Mouse (Mus musculus) hindbrain, embryonic 11.5 days (tissue): ENCODE measurements around the gene Opcml. TPM values are rescaled to one million over a fixed set of nuclear protein-coding genes. Genes with fewer than 3 reads are reported as not detected.

Source experiments
- ATAC-seq: fragments of 200-750 bp; cut with Nextera tagmentation; 2 replicates; pipeline ENCODE4 v1.8.0; 2017; ENCODE audit warnings: mild to moderate bottlenecking, moderate TSS enrichment, moderate library complexity; ENCODE audit not compliant: low FRiP score
- DNase-seq: peaks from one replicate; pipeline ENCODE4 v3.0.0-alpha.2; 2015; ENCODE audit warnings: low spot score
- H3K27ac ChIP-seq: fragments of 300-500 bp; sonication (generic); 2 replicates; pipeline ENCODE4 v1.5.1; 2014; ENCODE audit warnings: mild to moderate bottlenecking, low read depth, low read length
- H3K27me3 ChIP-seq: fragments of 300-500 bp; sonication (generic); 2 replicates; pipeline ENCODE4 v1.6.1; 2014; ENCODE audit warnings: mild to moderate bottlenecking, low read length, moderate library complexity, mixed read lengths; ENCODE audit not compliant: control insufficient read depth, insufficient read depth
- H3K36me3 ChIP-seq: fragments of 300-500 bp; sonication (generic); 2 replicates; pipeline ENCODE4 v1.6.1; 2014; ENCODE audit warnings: mild to moderate bottlenecking, low read length, moderate library complexity, mixed read lengths; ENCODE audit not compliant: control insufficient read depth, insufficient read depth
- H3K4me1 ChIP-seq: fragments of 300-500 bp; sonication (generic); replicated peaks from 2 replicates; pipeline ENCODE4 v1.6.1; 2014; ENCODE audit warnings: low read length, mixed read lengths; ENCODE audit not compliant: control insufficient read depth, insufficient read depth
- H3K4me2 ChIP-seq: fragments of 300-500 bp; sonication (generic); replicated peaks from 2 replicates; pipeline ENCODE4 v1.6.1; 2014; ENCODE audit warnings: mild to moderate bottlenecking, low read depth, low read length
- H3K4me3 ChIP-seq: fragments of 300-500 bp; sonication (generic); 2 replicates; pipeline ENCODE4 v1.5.1; 2014; ENCODE audit warnings: low read depth, low read length
- H3K9ac ChIP-seq: fragments of 300-500 bp; sonication (generic); 2 replicates; pipeline ENCODE4 v1.6.1; 2014; ENCODE audit warnings: low read depth, low read length
- H3K9me3 ChIP-seq: fragments of 300-500 bp; sonication (generic); 2 replicates; pipeline ENCODE4 v1.6.1; 2016; ENCODE audit warnings: low read length; ENCODE audit not compliant: control insufficient read depth
- WGBS: fragments of 180-500 bp; shearing (Covaris S2); extraction: QIAGEN DNeasy Blood & Tissue Kit; methylation state at CpG from one replicate; pipeline ENCODE4 v1.1.7; 2014; 5-methylcytosine and 5-hydroxymethylcytosine counted together
- polyA plus RNA-seq: library from polyadenylated mRNA; unstranded; fragments of >200 nt; fragmentation: Nextera tagmentation; extraction: Ambion mirVana; gene quantifications from 2 replicates; pipeline ENCODE4 v1.2.1, GENCODE M21; 2014

Gene Opcml
- polyA plus RNA-seq, 1 experiment from 2014 or later, result 5.7 TPM

DNA sequence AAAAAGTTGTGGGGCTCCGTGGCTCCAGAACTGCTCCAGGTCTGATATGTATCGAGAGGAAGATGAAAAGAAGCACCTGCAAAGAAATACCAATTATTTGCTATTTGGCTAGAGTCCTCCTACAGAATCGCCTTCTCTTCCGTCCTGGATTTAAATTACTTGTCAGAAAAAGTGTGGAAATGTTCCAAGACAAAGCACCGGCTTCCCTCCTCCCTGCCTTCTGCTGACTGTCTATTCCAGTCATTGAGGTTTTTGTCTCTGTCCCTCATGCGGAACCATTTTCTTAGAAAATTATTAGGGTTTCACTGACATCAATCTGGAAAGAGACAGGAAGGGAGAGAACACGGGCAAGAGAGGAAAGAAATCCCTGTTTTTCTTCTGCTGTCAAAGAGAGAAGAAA lies 1065.3 kb downstream of the Opcml start:
- 80% methylated on average over 7 of the region's 7 CpGs for WGBS
- Histone ChIP-seq H3K4me1 (no peaks in the 10 kb centered on the region), H3K9ac (no peak overlapping the region), H3K4me3 (no peak overlapping the region), H3K4me2 (no peak overlapping the region), H3K27ac (no peak overlapping the region), H3K27me3 (no peaks in the 10 kb centered on the region), H3K36me3 (no peaks in the 10 kb centered on the region), H3K9me3 (no peaks in the 10 kb centered on the region)
- no peak for ATAC-seq
- no peak for DNase-seq

DNA sequence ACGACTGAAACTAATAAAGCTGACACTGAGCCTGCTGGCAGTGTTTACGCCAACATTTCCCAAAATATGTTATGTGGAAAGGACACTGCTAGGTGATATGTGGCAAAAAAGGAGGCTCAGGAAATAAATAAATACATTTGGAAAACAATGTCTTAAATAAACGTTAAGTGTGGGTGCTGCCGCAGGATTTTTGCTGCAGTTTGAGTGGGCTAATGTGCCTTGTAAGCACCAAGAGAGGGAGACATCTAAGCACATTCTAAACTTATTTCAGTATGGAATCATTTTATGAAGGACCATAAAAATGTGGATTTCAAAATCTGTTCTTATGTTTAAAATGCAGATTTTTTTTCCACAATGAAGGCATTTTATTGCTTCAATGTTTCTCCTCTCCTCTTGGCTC lies 1071.4 kb downstream of the Opcml start:
- Histone ChIP-seq H3K9me3 (no peaks in the 10 kb centered on the region), H3K27ac (no peak overlapping the region), H3K4me3 (no peak overlapping the region), H3K4me2 (no peak overlapping the region), H3K27me3 (no peaks in the 10 kb centered on the region), H3K9ac (no peak overlapping the region), H3K36me3 (no peaks in the 10 kb centered on the region), H3K4me1 (no peaks in the 10 kb centered on the region)
- DNase-seq, result no peak
- ATAC-seq, result no peak
- 90% methylated on average over 4 of the region's 4 CpGs for WGBS

DNA sequence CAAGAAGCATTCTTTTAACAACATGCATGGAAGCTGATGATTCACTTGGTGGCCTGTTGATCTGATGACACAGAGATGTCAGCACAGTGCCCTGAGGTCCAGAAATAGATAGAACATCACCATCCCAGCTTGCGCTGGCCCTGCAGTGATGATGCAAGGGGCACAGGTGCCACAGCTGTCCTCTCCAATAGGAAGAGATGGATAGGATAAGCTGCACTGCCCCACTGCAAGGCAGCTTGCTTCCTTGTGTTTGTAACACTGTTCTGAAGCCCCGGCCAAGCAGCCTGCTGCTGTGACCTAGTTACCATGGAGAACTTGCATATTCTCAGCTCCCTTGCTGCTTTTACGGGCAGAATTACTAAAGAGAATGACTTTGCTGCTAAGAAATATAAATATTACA lies 1076.7 kb downstream of the Opcml start:
- Histone ChIP-seq H3K9ac (no peak overlapping the region), H3K36me3 (no peaks in the 10 kb centered on the region), H3K4me2 (no peak overlapping the region), H3K27me3 (no peaks in the 10 kb centered on the region), H3K4me3 (no peak overlapping the region), H3K27ac (no peak overlapping the region), H3K4me1 (no peaks in the 10 kb centered on the region), H3K9me3 (no peaks in the 10 kb centered on the region)
- DNase-seq (no peak), ATAC-seq (no peak)
- 81% methylated on average over 3 of the region's 3 CpGs for WGBS

DNA sequence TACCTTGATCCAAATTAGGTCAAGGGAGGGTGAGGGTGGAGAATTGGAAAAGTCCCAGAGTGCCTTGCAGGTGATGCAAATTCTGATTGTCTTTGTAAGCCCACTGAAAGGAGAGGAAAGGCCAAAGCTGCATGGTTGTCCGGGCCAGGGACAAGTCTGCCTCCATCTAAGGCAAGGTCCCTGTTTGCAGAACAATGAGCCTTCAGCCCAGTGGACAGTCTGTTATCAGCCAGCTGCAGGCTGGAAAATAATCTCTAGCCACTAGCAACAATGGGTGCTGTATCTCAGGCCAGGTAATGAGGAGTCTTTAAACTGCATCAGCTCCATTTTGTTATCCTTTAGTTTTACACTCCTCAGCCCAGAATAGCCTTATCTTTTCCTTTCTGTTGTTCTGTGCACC lies 1079.9 kb downstream of the Opcml start:
- Histone ChIP-seq H3K9me3 (no peaks in the 10 kb centered on the region), H3K4me1 (no peaks in the 10 kb centered on the region), H3K9ac (no peak overlapping the region), H3K4me3 (no peak overlapping the region), H3K36me3 (no peaks in the 10 kb centered on the region), H3K27me3 (no peaks in the 10 kb centered on the region), H3K4me2 (no peak overlapping the region), H3K27ac (no peak overlapping the region)
- WGBS, result 40% methylated on average over 1 of the region's 1 CpGs
- no peak for DNase-seq
- ATAC-seq, result no peak

DNA sequence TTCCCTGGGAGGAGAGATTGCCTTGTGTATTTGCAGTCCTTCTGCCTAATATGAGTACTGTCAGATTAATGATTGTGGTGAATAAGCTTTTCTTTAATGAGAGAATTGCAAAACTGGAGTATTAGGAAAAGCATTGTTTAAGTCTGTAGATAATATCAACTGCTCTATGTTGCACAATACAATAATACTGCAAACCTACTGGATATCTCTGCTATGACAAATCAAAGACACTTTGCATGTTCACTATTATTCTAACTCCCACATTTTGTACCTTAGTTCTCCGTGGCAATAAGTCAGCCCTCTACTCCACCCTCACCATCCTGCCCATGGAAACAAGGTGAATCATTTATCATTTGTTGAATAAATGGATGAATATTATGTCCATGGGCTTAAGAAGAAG lies 1092.0 kb downstream of the Opcml start:
- 80% methylated on average over 1 of the region's 1 CpGs for WGBS
- Histone ChIP-seq H3K27ac (no peak overlapping the region), H3K4me2 (no peak overlapping the region), H3K4me1 (no peaks in the 10 kb centered on the region), H3K9me3 (no peaks in the 10 kb centered on the region), H3K27me3 (no peaks in the 10 kb centered on the region), H3K4me3 (no peak overlapping the region), H3K36me3 (no peaks in the 10 kb centered on the region), H3K9ac (no peak overlapping the region)
- no peak for ATAC-seq
- no peak for DNase-seq

DNA sequence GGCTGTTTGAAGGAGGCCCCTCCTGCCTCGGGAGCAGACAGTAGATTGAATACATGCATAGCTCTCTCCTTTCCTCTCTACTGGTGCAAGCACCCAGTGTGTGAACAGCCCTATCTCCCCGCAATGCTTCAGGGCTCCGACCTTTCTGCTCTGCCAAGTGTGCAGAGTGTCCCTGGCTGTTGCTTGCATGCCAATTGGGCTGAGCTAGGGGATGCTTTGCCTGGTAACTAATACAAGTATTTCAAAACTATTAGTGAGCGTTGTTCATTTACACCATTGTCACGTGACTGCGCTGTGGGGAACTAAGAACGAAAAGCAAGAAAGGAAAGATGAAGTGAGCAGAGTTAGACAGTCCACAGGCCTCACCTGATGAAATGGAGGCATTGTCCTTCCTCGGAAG lies 1101.0 kb downstream of the Opcml start:
- Histone ChIP-seq H3K4me3 (no peak overlapping the region), H3K4me1 (no peaks in the 10 kb centered on the region), H3K36me3 (no peaks in the 10 kb centered on the region), H3K4me2 (no peak overlapping the region), H3K9me3 (no peaks in the 10 kb centered on the region), H3K9ac (no peak overlapping the region), H3K27ac (no peak overlapping the region), H3K27me3 (no peaks in the 10 kb centered on the region)
- no peak for DNase-seq
- ATAC-seq, result no peak
- WGBS, result 92% methylated on average over 8 of the region's 8 CpGs

DNA sequence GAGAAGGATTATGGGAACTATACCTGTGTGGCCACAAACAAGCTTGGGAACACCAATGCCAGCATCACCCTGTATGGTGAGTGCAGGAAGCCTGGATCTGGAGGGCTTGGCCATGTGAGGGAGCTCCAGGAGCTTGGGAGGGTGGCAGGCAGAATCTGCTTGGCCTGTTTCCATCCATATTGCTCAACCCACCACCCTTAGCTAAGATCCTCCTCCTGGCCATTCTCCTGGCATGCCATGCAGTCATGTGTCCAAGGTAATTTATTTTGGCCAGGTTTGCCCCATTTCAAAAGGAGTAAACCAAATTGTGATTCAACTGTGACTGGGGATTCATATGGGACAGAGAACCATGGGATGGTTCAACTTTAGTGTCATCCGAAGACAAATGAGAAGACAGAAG lies 1112.7 kb downstream of the Opcml start:
- WGBS, result 89% methylated on average over 1 of the region's 1 CpGs
- H3K27ac ChIP-seq, result no peak overlapping the region
- no peak overlapping the region for H3K4me2 ChIP-seq
- H3K9ac ChIP-seq, result no peak overlapping the region
- no peaks in the 10 kb centered on the region for H3K36me3 ChIP-seq
- DNase-seq (no peak), ATAC-seq (no peak)
- no peaks in the 10 kb centered on the region for H3K4me1 ChIP-seq
- no peaks in the 10 kb centered on the region for H3K27me3 ChIP-seq
- no peaks in the 10 kb centered on the region for H3K9me3 ChIP-seq
- H3K4me3 ChIP-seq, result no peak overlapping the region

DNA sequence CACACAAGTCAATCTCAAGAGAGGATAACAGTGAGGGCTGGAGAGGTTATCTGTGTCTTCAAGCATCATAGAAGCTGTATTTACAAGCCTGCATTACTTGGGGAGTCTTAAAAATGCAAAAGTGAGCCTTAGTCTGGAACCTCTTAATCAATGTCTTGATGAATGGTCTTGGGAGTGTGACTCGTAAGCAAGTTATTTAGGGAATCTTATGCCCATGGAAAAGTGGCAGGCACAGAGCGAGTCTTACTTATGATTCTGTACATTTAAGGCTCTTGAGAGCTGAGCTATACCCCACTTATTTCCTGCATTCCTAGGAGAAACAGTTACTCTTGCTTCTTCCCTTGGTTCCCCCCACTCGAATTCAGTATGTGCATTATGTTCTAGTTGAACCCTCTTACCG lies 1119.2 kb downstream of the Opcml start:
- Histone ChIP-seq H3K27ac (no peak overlapping the region), H3K9me3 (no peaks in the 10 kb centered on the region), H3K4me2 (no peak overlapping the region), H3K27me3 (no peaks in the 10 kb centered on the region), H3K36me3 (no peaks in the 10 kb centered on the region), H3K4me1 (no peaks in the 10 kb centered on the region), H3K4me3 (no peak overlapping the region), H3K9ac (no peak overlapping the region)
- ATAC-seq (no peak), DNase-seq (no peak)
- WGBS, result 91% methylated on average over 4 of the region's 4 CpGs

DNA sequence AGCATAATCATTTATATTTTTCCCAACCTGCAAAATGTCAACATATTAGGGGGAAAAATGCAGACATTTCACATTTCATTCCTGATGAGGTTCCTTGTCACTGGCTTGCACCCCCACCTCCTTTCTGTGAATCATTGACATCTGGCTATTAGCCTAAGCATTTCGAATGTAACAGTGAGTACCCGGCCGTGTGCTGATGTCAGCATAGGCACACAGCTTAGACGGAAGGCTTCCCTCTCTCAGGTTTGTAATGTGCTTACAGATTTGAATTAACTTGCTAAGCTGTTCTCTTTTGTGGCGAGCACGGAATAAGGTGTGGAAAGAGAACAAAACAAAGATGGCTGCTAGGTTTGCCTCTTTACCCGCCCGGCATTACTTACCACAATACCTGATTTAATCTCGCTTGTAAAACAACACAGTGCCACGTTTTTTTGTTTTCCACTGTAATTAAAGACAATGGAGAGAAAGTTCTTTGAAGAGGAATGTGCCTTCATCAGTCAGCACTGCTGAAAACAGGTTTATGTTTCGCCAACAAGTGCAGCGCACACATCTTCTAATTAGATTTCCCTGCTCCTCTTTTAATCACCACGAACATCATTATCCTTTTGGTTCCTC lies 1121.1 kb downstream of the Opcml start:
- no peak overlapping the region for H3K4me3 ChIP-seq
- H3K27ac ChIP-seq, result no peak overlapping the region
- no peaks in the 10 kb centered on the region for H3K9me3 ChIP-seq
- H3K27me3 ChIP-seq, result no peaks in the 10 kb centered on the region
- DNase-seq (no peak), ATAC-seq (no peak)
- H3K9ac ChIP-seq, result no peak overlapping the region
- no peaks in the 10 kb centered on the region for H3K36me3 ChIP-seq
- H3K4me2 ChIP-seq, result no peak overlapping the region
- H3K4me1 ChIP-seq, result no peaks in the 10 kb centered on the region
- 68% methylated on average over 13 of the region's 13 CpGs for WGBS
